Mouse (Mus musculus) embryo, embryonic 11.5 days (tissue): Measurements from ENCODE around the gene Unc5cl.

Experiments
- DNase-seq: peaks from one replicate; pipeline ENCODE4 v3.0.0-alpha.2; 2012; ENCODE audit warnings: low read depth, low spot score

Gene Unc5cl

DNA sequence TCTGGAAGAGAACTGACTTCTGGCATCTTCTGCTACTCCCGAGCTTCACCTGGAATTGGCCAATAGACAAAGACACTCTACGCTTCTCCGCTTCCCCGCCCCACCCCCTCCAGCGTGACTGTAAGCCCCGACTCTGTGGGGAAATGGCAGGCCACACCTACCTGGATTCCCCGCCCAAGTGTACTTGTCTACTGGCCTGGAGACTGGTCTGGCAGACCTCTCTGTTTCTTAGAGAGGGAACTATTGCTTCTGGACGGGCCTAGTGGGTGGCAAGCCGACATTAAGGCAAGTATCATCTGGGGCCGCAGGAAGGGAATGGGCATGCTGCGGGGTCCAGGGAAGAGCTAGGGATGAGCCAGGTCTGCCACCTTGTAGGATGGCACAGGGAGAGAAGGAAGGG, at the start of gene Unc5cl:
TSS of gene Unc5cl (plus strand) at position 214 of the 400 bp plus-strand sequence.
- no peak for DNase-seq

DNA sequence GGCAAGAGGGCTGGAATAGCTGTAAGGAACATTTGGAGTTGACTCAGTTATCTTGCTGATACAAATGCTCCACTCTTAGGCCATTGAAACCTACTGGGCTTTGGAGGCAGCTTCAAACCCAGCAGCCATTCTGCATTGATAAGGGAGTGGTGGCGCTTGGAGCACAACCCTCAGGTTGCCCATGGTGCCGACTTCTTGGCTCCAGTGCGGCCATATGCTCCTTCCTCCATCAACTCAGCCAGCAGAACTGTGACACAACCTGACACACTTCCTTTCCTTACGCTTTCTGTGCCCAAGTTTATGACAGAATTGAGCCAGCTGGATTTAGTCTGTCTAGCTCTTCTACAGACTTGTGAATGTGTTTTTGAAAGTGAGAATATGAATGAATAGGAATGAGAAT, 47.5 kb upstream of the Unc5cl start:
- no peak for DNase-seq

DNA sequence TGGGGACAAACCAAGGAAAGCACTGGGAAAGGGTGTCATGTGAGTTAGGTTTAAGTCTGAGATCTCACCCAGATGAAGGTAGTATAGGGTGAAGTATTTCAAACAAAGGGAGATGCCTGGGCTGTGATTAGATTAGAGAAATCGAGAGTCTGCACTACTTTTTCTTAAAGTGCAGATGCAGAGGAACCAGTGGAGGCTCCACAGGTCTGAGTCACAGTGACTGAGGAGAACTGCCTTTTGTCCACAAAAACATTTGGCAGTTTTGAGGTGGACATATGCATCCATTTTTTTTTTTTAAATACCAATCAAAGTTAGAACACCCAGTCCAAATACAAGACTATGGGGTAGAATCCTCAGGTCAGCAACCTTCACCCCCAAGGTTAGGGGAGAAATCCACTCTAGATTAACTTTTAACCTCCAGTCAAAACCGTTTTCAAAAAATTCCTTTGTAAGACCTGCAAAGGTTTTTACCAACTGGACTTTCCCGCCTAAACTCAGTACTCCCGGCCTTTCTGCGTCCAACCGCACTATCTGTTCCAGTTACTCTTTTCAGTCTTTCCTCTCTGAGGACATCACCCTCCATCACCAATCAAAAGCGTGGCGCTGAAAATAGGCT, 46.7 kb upstream of the Unc5cl start:
- peak; percentile 13 for DNase-seq

DNA sequence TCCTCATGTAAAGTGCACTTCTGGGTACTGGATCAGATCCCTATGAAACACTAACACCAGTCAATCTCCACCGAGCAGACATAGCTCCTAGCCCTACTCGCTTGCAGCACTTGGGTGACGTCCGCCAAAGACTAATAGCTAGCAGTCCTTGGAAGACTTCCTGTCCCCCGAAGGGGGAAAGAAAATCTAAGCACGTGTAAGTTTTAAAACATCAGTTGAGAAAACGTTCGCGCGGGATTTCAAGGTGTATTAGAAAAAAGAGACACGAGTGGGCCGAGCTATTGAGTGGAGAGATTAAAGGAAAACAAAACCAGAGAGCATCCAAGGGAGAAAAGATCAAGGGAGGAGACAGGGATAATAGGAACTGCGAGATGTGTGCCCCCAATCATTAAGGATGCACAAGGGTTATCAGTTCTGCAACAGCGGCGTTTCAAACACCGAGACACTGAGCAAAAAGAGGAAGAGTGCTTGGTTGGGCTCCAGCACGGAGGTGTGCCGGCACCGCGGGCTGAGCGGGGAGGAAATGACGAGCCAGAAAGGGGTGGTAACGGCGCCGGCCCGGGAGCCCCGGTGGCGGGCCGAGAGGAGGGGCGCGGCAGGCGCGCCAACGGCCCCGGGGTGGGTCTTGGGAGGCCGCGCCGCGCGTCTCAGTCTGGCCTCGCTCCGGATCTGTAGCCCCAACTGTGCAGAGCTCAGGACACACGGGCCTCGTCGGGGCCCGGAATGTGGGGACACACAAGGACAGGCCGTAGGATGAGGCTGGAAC, 46.0 kb upstream of the Unc5cl start:
- DNase-seq, result peak; percentile 40

DNA sequence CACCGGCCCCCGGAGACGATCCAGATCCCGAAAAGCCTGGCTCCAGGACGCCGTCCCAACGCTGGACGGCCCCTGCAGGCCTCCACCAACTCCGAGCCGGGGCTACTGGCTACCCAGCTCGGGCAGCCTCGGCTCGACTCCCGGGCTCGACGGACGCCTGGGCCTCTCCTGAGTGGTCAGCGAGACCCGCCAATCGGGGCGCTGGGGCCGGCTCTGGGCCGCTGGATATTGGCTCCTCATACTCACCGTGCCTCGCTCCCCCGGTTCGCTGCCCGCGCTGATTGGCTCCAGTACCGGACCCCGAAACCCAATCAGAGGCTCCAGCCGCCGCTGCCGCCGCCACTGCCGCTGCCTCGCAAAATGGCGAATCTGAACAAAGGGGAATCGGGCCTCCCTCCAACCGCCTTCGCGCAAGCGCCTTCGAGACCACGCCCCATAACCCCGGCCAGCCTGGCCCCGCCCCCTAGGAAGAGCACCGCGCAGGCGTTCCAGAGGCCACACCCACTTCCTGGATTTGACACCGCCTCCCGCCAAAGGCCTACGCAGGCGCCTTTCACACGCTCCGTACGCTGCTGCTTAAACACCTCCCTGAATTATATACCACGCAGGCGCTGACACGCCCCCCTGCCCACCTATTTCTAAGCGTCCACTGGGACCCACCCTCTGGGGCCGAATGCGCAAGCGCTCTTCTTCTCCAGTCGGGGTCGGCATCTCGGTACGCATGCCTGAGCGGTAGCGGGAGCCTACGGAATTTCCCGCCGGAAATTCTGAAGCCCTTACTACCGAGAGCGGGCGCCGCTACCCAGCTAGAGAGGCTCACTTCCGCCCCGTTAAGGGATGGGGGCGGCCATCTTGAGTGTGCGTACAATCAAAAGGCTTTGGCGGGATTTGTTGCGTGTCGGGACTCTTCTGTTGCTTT, 45.1 kb upstream of the Unc5cl start, which contains the start of the genes Nfya and Oard1:
TSS of gene Nfya (minus strand) at position 527 of the 919 bp plus-strand sequence.
TSS of gene Oard1 (plus strand) at position 635 of the 919 bp plus-strand sequence.
- peak; percentile 99 for DNase-seq

DNA sequence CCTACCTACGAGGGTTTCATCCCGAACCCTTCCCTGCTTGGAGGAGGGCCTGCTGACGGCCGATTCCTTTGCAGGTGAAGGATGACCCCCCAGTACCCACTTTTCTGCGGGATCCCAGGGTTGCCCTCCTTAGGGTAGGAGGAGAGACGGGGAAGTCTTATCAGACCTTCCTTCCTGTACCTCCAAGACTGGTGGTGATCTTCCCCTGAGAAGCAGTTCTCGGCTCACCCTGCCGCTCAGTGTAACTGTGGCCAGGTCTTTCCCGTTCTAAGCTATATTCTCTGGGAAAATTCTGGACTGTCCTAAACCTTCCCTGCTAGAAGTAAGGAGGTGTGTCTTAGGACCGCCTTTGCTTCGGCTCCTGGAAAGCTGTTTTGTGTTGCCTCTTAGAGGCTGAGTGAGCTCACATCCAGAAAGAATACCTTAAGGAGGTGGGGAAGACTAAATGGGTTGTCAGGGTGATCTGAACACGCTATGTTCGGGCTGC, 44.4 kb upstream of the Unc5cl start:
- peak; percentile 27 for DNase-seq

DNA sequence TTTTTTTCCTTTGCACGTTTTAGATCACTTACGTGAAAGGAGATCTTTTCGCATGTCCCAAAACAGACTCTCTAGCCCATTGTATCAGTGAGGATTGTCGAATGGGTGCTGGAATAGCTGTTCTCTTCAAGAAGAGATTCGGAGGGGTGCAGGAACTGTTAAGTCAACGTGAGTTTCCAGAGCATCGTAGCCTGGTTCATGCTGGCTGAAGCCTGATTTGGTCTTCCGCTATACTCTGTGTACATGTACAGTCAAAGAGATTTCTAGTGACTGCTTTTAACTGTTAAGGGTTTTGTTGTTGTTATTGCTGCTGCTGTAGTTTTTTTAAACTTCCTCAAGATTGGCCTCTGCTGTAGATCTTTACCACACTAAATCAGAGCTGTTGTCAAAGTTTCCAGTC, 43.5 kb upstream of the Unc5cl start:
- DNase-seq, result no peak

DNA sequence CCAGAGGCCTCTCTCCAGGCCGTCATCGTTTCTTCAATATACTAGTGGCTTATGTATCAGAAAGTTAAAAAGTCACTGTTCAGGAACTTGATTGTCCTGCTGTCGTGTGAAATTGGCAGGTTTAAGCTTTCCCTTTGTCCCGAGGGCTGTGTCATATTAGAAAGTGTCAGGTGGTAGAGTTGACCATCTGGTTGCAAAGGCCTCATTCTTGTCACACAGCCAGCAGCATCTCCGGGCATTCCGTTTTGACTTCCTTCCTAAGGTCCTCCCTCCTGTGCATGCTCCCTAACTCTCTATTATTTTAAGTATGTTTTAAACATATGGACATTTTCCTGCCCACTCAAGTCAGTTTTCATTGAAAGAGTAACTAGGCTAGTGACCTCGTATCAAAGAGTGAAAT, 38.7 kb upstream of the Unc5cl start:
- DNase-seq, result no peak

DNA sequence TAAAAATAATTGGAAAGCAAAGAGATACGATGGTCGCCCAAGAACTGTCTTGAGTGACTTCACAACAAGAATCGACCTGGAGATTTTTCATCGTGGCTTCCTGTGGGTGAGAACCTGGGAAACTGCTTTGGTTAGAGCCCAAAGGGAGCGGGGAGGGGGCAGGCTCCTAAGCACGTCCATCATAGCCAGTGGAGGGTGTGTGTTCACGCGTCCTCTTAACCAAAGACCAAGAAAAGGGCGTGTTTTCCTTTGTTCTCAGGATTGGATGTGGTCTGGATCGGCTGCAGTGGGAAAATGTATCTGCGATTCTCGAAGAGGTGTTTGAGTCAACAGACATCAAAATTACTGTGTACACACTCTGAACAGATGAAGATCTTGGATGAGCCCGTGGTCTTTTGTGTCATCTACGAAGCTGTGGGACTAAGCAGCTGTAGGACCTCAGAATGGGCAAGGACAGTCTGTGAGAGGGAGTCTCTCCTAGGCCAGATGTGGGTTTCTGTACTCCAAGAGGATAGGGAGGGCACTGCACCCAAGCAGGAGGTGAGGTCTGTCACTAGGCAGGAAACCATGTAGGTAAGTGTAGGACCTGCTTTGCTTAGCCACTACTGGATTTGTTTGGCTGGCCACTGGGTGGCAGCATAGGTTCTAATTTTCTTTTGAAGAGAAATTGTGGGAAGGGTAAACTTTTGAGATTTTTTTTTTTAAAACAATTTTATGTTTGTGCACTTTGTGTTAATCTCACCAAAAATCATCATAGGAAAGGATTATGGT, 38.1 kb upstream of the Unc5cl start:
- DNase-seq, result peak; percentile 36

DNA sequence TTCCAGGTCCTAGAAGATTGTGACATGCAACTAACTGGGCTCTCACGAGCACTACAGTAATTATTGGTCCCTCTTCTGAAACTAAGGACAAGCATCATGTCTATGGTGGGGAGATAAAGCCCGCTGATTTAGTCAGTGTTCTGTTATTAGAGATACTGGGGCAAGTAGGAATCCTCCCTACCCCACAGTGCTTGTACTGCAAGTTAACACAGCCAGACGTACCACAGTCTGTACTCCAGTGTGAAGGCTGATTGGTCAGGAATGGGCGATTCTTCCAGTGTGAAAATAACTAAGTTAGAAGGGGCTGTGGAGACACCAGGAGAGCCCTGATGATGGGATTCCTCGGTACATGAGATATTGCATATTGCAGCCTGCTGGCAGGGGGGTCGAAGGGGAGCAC, 37.2 kb upstream of the Unc5cl start:
- DNase-seq, result no peak

DNA sequence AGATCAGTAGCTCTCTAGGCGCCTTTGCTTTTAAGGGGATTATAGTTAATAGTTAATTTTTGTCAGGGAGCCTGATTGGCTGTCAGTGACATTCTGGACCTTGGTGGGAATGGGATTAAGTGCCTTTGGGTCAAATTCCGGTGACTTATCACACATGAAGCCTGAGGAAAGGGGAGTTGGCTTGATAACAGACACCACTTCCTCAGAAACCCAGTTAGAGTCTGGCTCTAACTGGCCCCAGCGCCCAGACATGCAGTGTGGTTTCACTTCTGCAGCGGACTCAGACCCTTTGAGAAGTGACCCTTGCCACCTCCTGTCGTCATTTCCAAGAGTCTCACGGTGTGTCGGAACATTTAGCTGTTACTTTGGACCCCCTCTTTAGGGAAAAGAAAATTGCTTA, 36.5 kb upstream of the Unc5cl start:
- DNase-seq, result no peak

DNA sequence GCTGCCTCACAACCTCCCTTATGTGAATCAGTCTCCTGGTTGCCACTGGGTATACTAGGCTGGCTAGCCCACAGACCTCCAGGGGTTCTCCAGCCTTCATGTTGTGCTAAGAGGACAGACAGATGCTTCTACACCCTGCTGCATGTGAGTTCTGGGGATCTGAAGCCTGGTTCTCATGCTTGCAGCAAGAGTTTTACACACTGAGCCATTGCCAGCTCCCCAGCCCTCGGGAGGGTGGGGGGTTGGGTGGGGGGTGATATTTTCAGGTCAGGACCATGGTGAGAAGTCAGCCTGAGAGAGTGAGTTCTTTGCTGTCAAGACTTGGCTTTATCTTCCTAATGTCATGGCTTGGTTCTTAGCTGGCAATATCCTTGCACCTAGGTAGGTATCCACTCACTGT, 35.9 kb upstream of the Unc5cl start:
- DNase-seq, result no peak

DNA sequence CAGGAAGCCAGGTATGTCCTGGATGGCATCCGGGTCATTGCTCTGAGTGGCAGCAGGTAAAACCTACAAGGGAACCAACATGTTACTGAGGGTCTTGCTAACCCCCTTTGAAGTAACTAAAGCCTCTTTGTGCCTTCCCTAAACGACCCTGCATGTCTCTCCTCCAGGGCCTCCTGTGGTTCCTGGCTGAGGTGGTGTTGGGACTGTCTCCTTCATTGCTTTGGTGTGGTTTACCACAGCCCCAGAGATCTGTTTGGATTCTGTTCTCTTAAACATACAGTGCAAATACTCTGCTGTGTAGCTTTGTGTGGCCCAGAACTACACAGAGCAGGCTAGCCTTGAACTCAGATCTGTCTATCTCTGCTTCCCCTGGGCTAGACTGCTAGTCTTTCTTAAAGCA, 35.1 kb upstream of the Unc5cl start:
- no peak for DNase-seq

DNA sequence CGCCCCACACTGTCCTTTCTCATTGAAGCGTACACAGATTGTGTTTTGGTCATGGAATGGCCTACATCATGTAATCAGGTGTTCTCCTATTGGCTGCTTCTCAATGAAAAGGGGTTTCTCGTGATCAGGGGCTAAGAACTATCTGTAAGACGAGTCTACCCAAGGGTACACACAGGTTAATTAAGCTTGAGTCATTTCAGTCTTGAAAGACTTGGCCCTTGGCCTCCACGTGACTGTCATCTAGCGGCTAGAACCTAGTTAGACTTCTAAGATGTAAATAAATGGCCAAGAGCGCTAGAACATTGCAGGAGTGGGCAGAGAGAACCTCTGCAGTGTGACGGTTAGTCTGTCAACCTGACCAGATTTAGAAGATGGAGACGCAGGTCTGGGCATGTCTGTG, 30.5 kb upstream of the Unc5cl start:
- DNase-seq, result no peak

DNA sequence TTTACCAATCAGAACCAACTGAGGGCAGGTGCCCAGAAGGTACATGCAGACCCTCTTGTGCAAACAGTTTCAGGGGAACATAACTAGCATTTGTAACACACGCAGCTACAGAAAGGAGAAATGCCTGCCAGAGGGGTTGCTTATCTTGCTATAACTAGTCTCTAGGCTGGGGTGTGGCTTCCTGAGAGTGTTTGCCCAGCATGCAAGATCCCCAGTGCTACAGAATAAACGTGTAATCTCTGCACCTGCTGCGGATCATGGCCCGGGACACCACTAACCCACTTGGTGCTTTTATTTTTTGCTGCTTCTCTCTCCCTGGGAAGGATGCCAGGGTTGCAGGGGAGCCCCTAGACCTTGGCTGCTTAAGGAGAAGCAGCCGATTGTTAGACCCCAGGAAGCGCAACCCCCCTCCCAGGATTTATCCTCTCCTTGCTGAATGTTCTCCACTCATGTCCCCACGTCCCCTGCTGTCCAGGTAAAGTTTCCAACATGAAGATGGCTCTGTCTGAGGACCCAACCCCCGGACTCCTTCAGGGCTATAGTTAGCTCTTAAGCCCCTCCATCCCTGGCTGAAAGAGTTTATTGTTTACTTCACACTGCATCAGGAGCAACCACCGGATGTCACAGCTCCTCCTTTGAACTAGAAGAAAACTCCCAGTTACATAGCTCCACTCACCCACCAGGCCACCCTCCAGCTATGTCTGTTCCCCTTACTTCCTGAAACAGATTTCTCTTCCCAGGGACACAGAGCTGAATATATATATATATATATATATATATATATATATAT, 28.7 kb upstream of the Unc5cl start:
- DNase-seq, result no peak

DNA sequence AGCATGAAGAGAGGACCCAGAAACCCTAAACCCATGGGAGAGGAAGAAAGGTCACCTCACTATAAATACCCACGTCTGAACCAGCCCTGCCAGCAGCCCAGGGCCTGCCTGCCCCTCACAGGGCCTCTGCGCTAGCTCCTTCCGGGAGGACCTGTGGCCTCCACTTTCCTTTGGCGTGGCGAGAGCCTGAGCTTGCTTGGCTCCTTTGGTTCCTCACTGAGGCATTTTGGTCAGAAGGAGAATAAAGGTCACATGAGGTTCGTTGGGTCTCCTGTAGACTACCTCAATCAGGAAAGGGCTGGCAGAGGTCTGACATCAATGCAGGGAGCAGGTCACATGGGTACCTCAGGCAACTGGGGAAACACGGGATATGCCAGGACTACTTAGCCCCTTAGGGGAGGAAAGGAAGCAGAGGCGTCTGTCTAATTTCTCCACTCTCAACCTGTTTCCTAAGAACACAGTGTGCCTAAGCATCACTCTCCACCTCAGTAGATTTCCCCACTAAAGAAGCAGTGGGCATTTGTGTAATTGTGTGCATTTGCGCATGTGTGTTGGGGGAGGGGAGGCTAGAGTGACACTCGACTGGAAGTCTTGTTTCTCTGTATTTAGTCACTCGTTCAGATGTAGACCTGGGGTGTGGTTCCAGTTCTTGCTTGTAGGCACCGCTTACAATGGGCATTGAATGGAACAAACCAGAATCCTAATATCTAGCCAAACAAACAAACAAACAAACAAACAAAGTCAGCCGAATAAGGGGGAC, 27.5 kb upstream of the Unc5cl start:
- no peak for DNase-seq

DNA sequence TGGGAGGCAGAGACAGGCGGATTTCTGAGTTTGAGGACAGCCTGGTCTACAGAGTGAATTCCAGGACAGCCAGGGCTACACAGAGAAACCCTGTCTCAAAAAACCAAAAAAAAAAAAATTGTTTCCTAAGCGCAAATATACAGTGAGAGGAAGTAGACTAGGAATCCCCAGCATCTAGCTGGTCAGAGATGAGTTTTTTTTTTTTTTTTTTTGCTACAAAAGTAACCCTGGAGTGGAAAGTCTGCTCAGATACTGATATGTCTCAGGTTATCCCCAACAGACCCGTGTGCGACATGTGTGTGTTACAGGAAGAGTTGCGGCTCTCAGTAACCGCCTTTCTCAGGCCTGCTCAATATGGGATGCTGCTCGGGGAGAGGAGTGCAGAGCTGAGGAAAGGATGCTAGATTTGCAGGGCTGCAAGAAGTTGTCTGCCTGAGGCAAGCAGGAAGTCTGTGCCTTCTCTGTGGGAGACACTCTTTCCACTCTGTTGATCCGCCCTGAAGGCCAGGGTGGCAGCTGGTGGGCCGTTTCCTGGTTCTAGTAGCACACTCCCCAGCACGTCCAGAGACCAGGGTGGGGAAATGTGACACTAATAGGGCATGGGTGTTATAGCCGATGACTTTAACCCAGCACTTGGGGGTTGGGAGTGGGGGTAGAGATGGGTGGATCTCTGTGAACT, 26.7 kb upstream of the Unc5cl start:
- no peak for DNase-seq

DNA sequence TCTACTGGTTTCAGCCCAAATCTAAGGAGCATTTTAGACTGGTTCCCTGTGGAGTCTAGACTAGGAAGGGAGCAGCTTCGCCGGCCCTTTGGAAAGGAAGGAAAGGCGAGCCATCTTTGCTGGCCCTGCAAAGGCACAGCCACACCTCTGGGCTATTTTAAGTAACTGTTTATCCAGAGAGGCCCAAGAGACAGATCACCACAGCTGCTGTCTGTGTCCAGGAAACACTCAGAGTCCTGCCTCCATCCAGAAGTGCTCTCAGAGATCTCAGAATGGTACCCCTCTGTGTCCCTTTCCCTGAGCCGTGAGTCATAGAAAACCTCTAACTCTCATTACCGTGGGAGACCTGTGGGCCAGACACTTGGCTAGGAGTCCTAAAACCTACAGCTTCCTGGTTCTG, 24.3 kb upstream of the Unc5cl start:
- DNase-seq, result no peak

DNA sequence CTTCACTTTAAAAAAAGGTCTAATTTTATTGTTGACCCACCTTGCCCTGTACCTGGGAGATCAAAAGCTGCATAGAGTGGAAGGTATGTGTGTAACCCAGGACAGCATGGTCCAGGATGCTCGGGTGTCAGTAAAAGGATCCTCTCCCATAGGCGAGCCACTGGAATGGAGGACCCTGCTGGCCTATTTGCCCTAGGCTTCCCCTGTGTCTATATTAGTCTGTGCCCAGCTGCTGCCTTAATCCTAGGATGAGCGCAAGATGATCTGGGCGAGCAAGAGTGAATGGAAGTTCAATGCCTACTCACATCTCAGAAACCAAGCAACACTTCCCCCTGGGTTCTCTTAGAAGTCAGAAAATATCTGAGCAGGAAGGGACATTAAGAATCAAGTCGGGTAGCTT, 23.6 kb upstream of the Unc5cl start:
- DNase-seq, result no peak
